Mouse (Mus musculus) liver, adult 2 months (tissue): ENCODE measurements around the gene Adamts12. TPM values are rescaled to one million over a fixed set of nuclear protein-coding genes. Genes with fewer than 3 reads are reported as not detected.

Experiments
- DNase-seq: peaks from one replicate; pipeline ENCODE4 v3.0.0-alpha.2; 2011; ENCODE audit warnings: low read depth, low spot score; ENCODE audit errors: extremely low read depth
- H3K27ac ChIP-seq: fragments of 200-500 bp; replicated peaks from 2 replicates; pipeline ENCODE4 v1.5.1; 2012; ENCODE audit warnings: low read depth, mild to moderate bottlenecking, control low read depth, inconsistent platforms, low read length; ENCODE audit not compliant: insufficient read depth
- H3K27me3 ChIP-seq: fragments of 200-500 bp; 2 replicates; pipeline ENCODE4 v1.6.1; 2012; ENCODE audit warnings: mild to moderate bottlenecking, moderate library complexity, low read length, inconsistent platforms; ENCODE audit not compliant: control insufficient read depth, insufficient read depth
- H3K36me3 ChIP-seq: fragments of 200-500 bp; 2 replicates; pipeline ENCODE4 v1.6.1; 2012; ENCODE audit warnings: low read length, inconsistent platforms; ENCODE audit not compliant: control insufficient read depth, insufficient read depth
- H3K4me1 ChIP-seq: fragments of 200-500 bp; 2 replicates; pipeline ENCODE4 v1.6.1; 2011; ENCODE audit warnings: low read length; ENCODE audit not compliant: control insufficient read depth, insufficient read depth
- H3K4me3 ChIP-seq: fragments of 200-500 bp; 2 replicates; pipeline ENCODE4 v1.5.1; 2011; ENCODE audit warnings: low read depth, mild to moderate bottlenecking, control low read depth, low read length, moderate library complexity; ENCODE audit not compliant: insufficient read depth
- H3K79me2 ChIP-seq: fragments of 200-500 bp; 2 replicates; pipeline ENCODE4 v1.6.1; 2012; ENCODE audit warnings: inconsistent platforms, mild to moderate bottlenecking, low read length, moderate library complexity; ENCODE audit not compliant: control insufficient read depth, insufficient read depth
- H3K9ac ChIP-seq: fragments of 200-500 bp; 2 replicates; pipeline ENCODE4 v1.6.1; 2012; ENCODE audit warnings: low read depth, mild to moderate bottlenecking, control low read depth, inconsistent platforms, low read length
- CTCF ChIP-seq: fragments of 200-500 bp; IDR thresholded peaks from 2 replicates; pipeline ENCODE4 v1.5.1; 2011; ENCODE audit warnings: low read depth, low read length, control low read depth
- POLR2A ChIP-seq: fragments of 200-500 bp; IDR thresholded peaks from 2 replicates; pipeline ENCODE4 v1.6.1; 2011; ENCODE audit warnings: low read length, control low read depth; ENCODE audit not compliant: insufficient read depth; ENCODE audit errors: extremely low read depth
- WGBS: fragments of 180-500 bp; shearing (Covaris S2); methylation state at CpG from one replicate; pipeline ENCODE4 v1.1.7; 2018; 5-methylcytosine and 5-hydroxymethylcytosine counted together
- polyA plus RNA-seq: library from polyadenylated mRNA; depleted of rRNA; stranded (reverse); fragments of >200 nt; gene quantifications from 2 replicates; pipeline ENCODE4 v1.2.3, GENCODE M21; 2012
- total RNA-seq: library from RNA; depleted of rRNA; stranded (reverse); fragments of >200 nt; gene quantifications from 2 replicates; pipeline ENCODE4 v1.2.3, GENCODE M21; 2014

The Adamts12 gene
- total and polyA plus RNA-seq, 2 experiments = 0.07 to 0.37 TPM

GRCm38 (mm10) chr15:11370477-11371085, 306.0 kb downstream of the Adamts12 start:
- Histone ChIP-seq H3K36me3 (no peaks in the 10 kb centered on the region), H3K27me3 (no peaks in the 10 kb centered on the region), H3K27ac (no peak overlapping the region), H3K79me2 (no peaks in the 10 kb centered on the region), H3K9ac (no peak overlapping the region), H3K4me3 (no peak overlapping the region), H3K4me1 (no peaks in the 10 kb centered on the region)
- DNase-seq = no peak
- no peak for TF ChIP-seq CTCF
- no peak for TF ChIP-seq POLR2A
- WGBS = 72% methylated on average over 7 of the region's 7 CpGs

- Histone ChIP-seq H3K9ac (no peak overlapping the region), H3K4me3 (no peak overlapping the region), H3K27me3 (no peaks in the 10 kb centered on the region), H3K27ac (no peak overlapping the region), H3K4me1 (peaks cover 2% of the 10 kb centered on the region; the same call in 1 of the 2 replicates), H3K79me2 (no peaks in the 10 kb centered on the region), H3K36me3 (peaks cover 7% of the 10 kb centered on the region)
- WGBS = 92% methylated on average over 8 of the region's 8 CpGs
- no peak for DNase-seq
- TF ChIP-seq POLR2A = no peak
Measured at GRCm38 (mm10) chr15:11379431-11380086, 315.0 kb downstream of the Adamts12 start.

GRCm38 (mm10) chr15:11380087-11380530, 315.5 kb downstream of the Adamts12 start:
- H3K27ac ChIP-seq = no peak overlapping the region
- DNase-seq = no peak
- TF ChIP-seq CTCF = no peak; the same call in 1 of the 2 replicates
- TF ChIP-seq POLR2A = no peak
- H3K36me3 ChIP-seq = peaks cover 12% of the 10 kb centered on the region
- H3K27me3 ChIP-seq = no peaks in the 10 kb centered on the region
- no peak overlapping the region for H3K4me3 ChIP-seq
- peaks cover 2% of the 10 kb centered on the region; the same call in 1 of the 2 replicates for H3K4me1 ChIP-seq
- no peak overlapping the region for H3K9ac ChIP-seq
- 50% methylated on average over 8 of the region's 8 CpGs for WGBS
- no peaks in the 10 kb centered on the region for H3K79me2 ChIP-seq

- no peaks in the 10 kb centered on the region for H3K27me3 ChIP-seq
- TF ChIP-seq CTCF (no peak), POLR2A (no peak)
- H3K4me3 ChIP-seq = no peak overlapping the region
- no peak overlapping the region for H3K27ac ChIP-seq
- DNase-seq = no peak
- H3K4me1 ChIP-seq = peaks cover 2% of the 10 kb centered on the region; the same call in 1 of the 2 replicates
- no peak overlapping the region for H3K9ac ChIP-seq
- no peaks in the 10 kb centered on the region for H3K79me2 ChIP-seq
- 84% methylated on average over 8 of the region's 8 CpGs for WGBS
- H3K36me3 ChIP-seq = peaks cover 17% of the 10 kb centered on the region
Measured at GRCm38 (mm10) chr15:11380616-11381015, 316.0 kb downstream of the Adamts12 start.

GRCm38 (mm10) chr15:11382585-11382984, 318.0 kb downstream of the Adamts12 start:
- H3K79me2 ChIP-seq = no peaks in the 10 kb centered on the region
- 38% methylated on average over 12 of the region's 12 CpGs for WGBS
- H3K4me3 ChIP-seq = no peak overlapping the region
- H3K27ac ChIP-seq = no peak overlapping the region
- no peak overlapping the region for H3K9ac ChIP-seq
- H3K27me3 ChIP-seq = no peaks in the 10 kb centered on the region
- H3K4me1 ChIP-seq = peaks cover 2% of the 10 kb centered on the region; the same call in 1 of the 2 replicates
- H3K36me3 ChIP-seq = peaks cover 35% of the 10 kb centered on the region
- TF ChIP-seq POLR2A = no peak
- TF ChIP-seq CTCF = no peak
- peak; percentile 85 for DNase-seq

GRCm38 (mm10) chr15:11383796-11384195, 319.2 kb downstream of the Adamts12 start:
- Histone ChIP-seq H3K79me2 (no peaks in the 10 kb centered on the region), H3K27me3 (no peaks in the 10 kb centered on the region), H3K36me3 (peaks cover 46% of the 10 kb centered on the region), H3K27ac (no peak overlapping the region), H3K9ac (no peak overlapping the region), H3K4me3 (no peak overlapping the region), H3K4me1 (peaks cover 2% of the 10 kb centered on the region; the same call in 1 of the 2 replicates)
- TF ChIP-seq POLR2A (no peak), CTCF (no peak)
- 96% methylated on average over 21 of the region's 21 CpGs for WGBS
- peak; percentile 50 for DNase-seq
